Mouse (Mus musculus) frontal cortex, postnatal 25 days (tissue): ENCODE data around the gene Hoxd13.

ENCODE experiments used
- DNase-seq, 2 experiments: peaks; one replicate each; pipeline ENCODE4 v3.0.0; 2022; ENCODE audit warnings: low spot score in 2 of 2

Hoxd13 gene

GRCm38 (mm10) chr2:74667842-74668357 is at the start of gene Hoxd13:
Gene Hoxd13, plus strand, starts transcription at chr2:74668310.
- DNase-seq = no peak

- DNase-seq = no peak
These were observed 48.3 kb upstream of the Hoxd13 start for GRCm38 (mm10) chr2:74619676-74620246.

GRCm38 (mm10) chr2:74620368-74620767 is 47.7 kb upstream of the Hoxd13 start:
- no peak for DNase-seq

GRCm38 (mm10) chr2:74635412-74635811 is 32.7 kb upstream of the Hoxd13 start:
- no peak for DNase-seq

- no peak for DNase-seq
These were observed 25.7 kb upstream of the Hoxd13 start for GRCm38 (mm10) chr2:74642431-74642830.

- DNase-seq = no peak
These were observed 22.5 kb upstream of the Hoxd13 start for GRCm38 (mm10) chr2:74645631-74646030.

GRCm38 (mm10) chr2:74647082-74647864 is 20.8 kb upstream of the Hoxd13 start:
- DNase-seq = no peak

GRCm38 (mm10) chr2:74652996-74653340 is 15.1 kb upstream of the Hoxd13 start:
- no peak for DNase-seq

- no peak for DNase-seq
These were observed 14.2 kb upstream of the Hoxd13 start for GRCm38 (mm10) chr2:74653781-74654535.

GRCm38 (mm10) chr2:74654743-74655419 is 13.2 kb upstream of the Hoxd13 start:
- DNase-seq = no peak

GRCm38 (mm10) chr2:74655420-74655781 is 12.7 kb upstream of the Hoxd13 start:
- no peak for DNase-seq

- no peak for DNase-seq
These were observed 12.1 kb upstream of the Hoxd13 start for GRCm38 (mm10) chr2:74655821-74656631.

GRCm38 (mm10) chr2:74656632-74657021 is 11.5 kb upstream of the Hoxd13 start:
- DNase-seq = no peak

- no peak for DNase-seq
These were observed 10.7 kb upstream of the Hoxd13 start for GRCm38 (mm10) chr2:74657251-74658023.

- DNase-seq = no peak
These were observed 10.0 kb upstream of the Hoxd13 start for GRCm38 (mm10) chr2:74658024-74658666.

GRCm38 (mm10) chr2:74658667-74659371 is 9.3 kb upstream of the Hoxd13 start:
- no peak for DNase-seq

- DNase-seq = no peak
These were observed 8.6 kb upstream of the Hoxd13 start, which contains the start of gene Evx2 for GRCm38 (mm10) chr2:74659507-74660005. Gene Evx2, minus strand, starts transcription at chr2:74659557.

GRCm38 (mm10) chr2:74660421-74661375 is 7.4 kb upstream of the Hoxd13 start:
- no peak for DNase-seq
